Mouse (Mus musculus): Measurements from ENCODE around the gene P2ry4. TPM values are rescaled to one million over a fixed set of nuclear protein-coding genes. Genes with fewer than 3 reads are reported as not detected.

The P2ry4 gene
- polyA plus RNA-seq (2015; fragmentation: Nextera tagmentation; extraction: Ambion mirVana): not detected in 2 replicates

- no peak for ATAC-seq (replicated peaks)
- Histone ChIP-seq H3K27ac (replicated peaks) (no peak within 1 kb of the TSS), H3K36me3 (no peaks in the 10 kb centered on the region), H3K4me1 (no peaks in the 10 kb centered on the region), H3K4me3 (no peak within 1 kb of the TSS), H3K4me2 (replicated peaks) (no peak within 1 kb of the TSS), H3K9ac (replicated peaks) (no peak within 1 kb of the TSS), H3K27me3 (no peaks in the 10 kb centered on the region), H3K9me3 (no peaks in the 10 kb centered on the region)
- 60% methylated on average over 4 of the region's 4 CpGs for WGBS
Observed at GRCm38 (mm10) chrX:100594791-100595190, at the start of gene P2ry4. P2ry4 (minus strand) TSS chrX:100594869.

DNA sequence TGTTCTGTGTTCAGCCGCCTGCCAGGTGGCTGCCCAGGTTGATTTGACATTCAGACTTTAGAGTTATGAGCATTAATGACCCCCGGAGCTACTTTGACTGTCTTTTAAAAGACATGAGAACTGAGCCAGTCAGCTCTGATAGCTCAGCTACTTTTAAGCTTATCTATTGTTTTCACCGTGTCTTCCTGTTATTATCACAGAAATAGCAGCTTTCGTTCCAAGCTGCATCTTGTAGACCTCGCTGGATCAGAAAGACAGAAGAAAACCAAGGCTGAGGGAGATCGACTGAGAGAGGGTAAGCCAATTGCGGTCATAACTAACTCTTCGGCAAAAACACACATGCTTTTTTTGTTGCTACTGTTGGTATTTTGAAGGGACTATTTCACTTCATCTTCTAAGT, 43.8 kb upstream of the P2ry4 start:
- Histone ChIP-seq H3K36me3 (no peaks in the 10 kb centered on the region), H3K4me1 (no peaks in the 10 kb centered on the region), H3K27me3 (no peaks in the 10 kb centered on the region), H3K9me3 (no peaks in the 10 kb centered on the region), H3K27ac (replicated peaks) (no peak overlapping the region), H3K4me3 (no peak overlapping the region), H3K4me2 (replicated peaks) (no peak overlapping the region), H3K9ac (replicated peaks) (no peak overlapping the region)
- no peak for ATAC-seq (replicated peaks)
- WGBS: 90% methylated on average over 8 of the region's 8 CpGs

- 84% methylated on average over 2 of the region's 2 CpGs for WGBS
- no peak overlapping the region for H3K4me2 ChIP-seq (replicated peaks)
- no peak for ATAC-seq (replicated peaks)
Observed at GRCm38 (mm10) chrX:100629076-100629475, 34.4 kb upstream of the P2ry4 start.

DNA sequence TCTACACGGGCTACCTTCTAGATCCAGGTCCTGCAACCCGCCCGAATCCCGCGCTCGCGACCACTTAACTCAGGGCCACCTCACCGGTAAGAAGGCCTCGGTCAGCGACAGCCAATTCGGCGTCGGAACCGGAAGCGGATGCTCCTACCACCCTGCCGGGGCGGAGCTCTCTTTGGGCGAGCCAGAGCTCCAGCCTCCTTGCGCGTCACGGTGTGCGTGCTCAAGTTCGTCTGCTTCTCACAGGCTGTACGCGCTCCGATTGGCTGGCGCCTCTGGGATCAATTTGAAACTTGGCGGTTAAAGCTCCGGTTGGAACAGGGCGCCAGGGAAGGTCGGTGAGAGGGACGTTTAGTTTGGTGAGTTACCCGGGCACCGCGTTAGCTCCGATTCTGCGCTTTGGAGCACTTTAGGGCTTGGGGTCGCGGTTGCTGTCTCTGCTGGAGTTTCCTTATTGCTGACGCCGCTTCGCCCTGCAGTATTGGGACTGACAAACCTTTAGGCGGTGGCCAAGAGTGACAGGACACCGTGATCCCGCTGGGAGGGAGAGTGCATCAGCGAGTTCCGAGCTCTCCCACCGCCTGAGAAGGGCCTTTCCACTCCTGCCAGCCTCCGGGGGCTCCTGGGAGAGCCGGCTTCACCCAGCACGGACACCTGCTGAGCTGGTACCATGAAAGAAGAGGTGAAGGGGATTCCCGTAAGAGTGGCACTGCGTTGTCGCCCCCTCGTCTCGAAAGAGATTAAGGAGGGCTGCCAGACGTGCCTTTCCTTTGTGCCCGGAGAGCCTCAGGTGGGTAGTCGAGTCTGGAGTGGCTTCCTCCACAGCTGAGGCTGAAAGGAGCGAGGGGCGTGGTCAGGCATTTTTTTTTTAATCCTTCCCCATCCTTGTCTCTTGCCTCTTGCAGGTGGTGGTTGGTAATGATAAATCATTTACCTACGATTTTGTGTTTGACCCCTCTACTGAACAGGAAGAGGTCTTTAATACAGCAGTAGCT, 31.4 kb upstream of the P2ry4 start, which contains the start of gene Pdzd11:
Gene Pdzd11, minus strand, starts transcription at position 767 of the 992 bp plus-strand sequence.
- peak within 1 kb of the TSS; percentile 55 for H3K4me3 ChIP-seq
- no peaks in the 10 kb centered on the region for H3K9me3 ChIP-seq
- H3K27me3 ChIP-seq: no peaks in the 10 kb centered on the region
- H3K27ac ChIP-seq (replicated peaks): 0 out of 2 replicates have a peak within 1 kb of the TSS, but pooled peaks have one; percentile 43
- whole genome bisulfite sequencing: 19% methylated on average over 62 of the region's 62 CpGs
- H3K4me2 ChIP-seq (replicated peaks): peak within 1 kb of the TSS; percentile 74
- H3K9ac ChIP-seq (replicated peaks): peak within 1 kb of the TSS; percentile 63
- H3K36me3 ChIP-seq: peaks cover 10% of the 10 kb centered on the region; the same call in 1 of the 2 replicates
- ATAC-seq (replicated peaks): peak; percentile 100
- peaks cover 10% of the 10 kb centered on the region for H3K4me1 ChIP-seq

More at GRCm38 (mm10) chrX:100629076-100629475, 34.4 kb upstream of the P2ry4 start:
- Histone ChIP-seq H3K36me3 (no peaks in the 10 kb centered on the region), H3K9ac (replicated peaks) (no peak overlapping the region), H3K27ac (replicated peaks) (no peak overlapping the region), H3K27me3 (no peaks in the 10 kb centered on the region), H3K9me3 (no peaks in the 10 kb centered on the region), H3K4me1 (peaks cover 10% of the 10 kb centered on the region), H3K4me3 (no peak overlapping the region)

DNA sequence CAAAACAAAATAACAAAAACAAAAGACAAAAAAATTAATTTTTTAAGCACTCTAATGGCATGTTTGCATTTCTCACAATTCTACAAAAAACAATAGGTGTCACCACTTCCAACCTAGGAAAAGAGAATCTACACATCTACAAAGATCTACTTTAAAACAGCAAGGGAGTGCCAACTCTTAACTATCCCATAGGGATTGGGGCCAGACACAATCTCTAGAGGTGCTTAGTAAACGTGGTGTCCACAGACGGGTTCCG, 30.8 kb upstream of the P2ry4 start, which contains the start of gene Kif4:
Gene Kif4, plus strand, starts transcription at position 192 of the 256 bp plus-strand sequence.
- no peak for ATAC-seq (replicated peaks)
- Histone ChIP-seq H3K9ac (replicated peaks) (peak within 1 kb of the TSS; percentile 63), H3K4me2 (replicated peaks) (peak within 1 kb of the TSS; percentile 74), H3K27me3 (no peaks in the 10 kb centered on the region), H3K4me3 (peak within 1 kb of the TSS; percentile 55), H3K27ac (replicated peaks) (0 out of 2 replicates have a peak within 1 kb of the TSS, but pooled peaks have one; percentile 43), H3K4me1 (peaks cover 10% of the 10 kb centered on the region), H3K9me3 (no peaks in the 10 kb centered on the region), H3K36me3 (peaks cover 10% of the 10 kb centered on the region; the same call in 1 of the 2 replicates)
- 18% methylated on average over 3 of the region's 3 CpGs for WGBS

- Histone ChIP-seq H3K9ac (replicated peaks) (peak overlapping the region; percentile 63), H3K36me3 (peaks cover 10% of the 10 kb centered on the region; the same call in 1 of the 2 replicates), H3K27ac (replicated peaks) (no peak overlapping the region), H3K4me3 (peak overlapping the region; percentile 55), H3K4me1 (peaks cover 10% of the 10 kb centered on the region), H3K9me3 (no peaks in the 10 kb centered on the region), H3K27me3 (no peaks in the 10 kb centered on the region), H3K4me2 (replicated peaks) (peak overlapping the region; percentile 74)
- WGBS: 41% methylated on average over 7 of the region's 7 CpGs
- ATAC-seq (replicated peaks): no peak
Observed at GRCm38 (mm10) chrX:100625146-100625545, 30.5 kb upstream of the P2ry4 start.

GRCm38 (mm10) chrX:100624242-100624641, 29.6 kb upstream of the P2ry4 start:
- Histone ChIP-seq H3K27me3 (no peaks in the 10 kb centered on the region), H3K36me3 (peaks cover 10% of the 10 kb centered on the region; the same call in 1 of the 2 replicates), H3K27ac (replicated peaks) (no peak overlapping the region), H3K4me3 (no peak overlapping the region), H3K4me1 (peaks cover 10% of the 10 kb centered on the region), H3K9ac (replicated peaks) (no peak overlapping the region), H3K4me2 (replicated peaks) (no peak overlapping the region), H3K9me3 (no peaks in the 10 kb centered on the region)
- 84% methylated on average over 4 of the region's 4 CpGs for WGBS
- ATAC-seq (replicated peaks): no peak

DNA sequence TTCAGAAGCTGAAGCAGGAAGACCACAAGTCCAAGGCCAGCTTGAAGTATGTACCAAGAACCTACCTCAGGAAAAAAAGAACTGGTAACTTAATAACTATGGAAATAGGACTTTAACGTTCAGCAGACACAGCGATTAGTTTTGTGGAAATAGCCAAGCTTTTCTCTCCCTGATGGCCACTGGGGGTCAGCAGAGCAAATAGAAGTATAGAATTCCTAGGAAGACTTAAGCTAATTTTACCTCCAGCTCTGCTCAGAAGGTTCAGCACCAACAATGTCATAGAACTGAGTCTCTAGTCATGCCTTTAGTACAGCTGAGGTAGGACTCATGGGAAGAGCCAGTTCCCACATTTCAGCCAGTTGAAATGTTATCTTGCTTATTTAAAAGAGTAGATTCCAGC, 26.7 kb upstream of the P2ry4 start:
- Histone ChIP-seq H3K4me1 (peaks cover 6% of the 10 kb centered on the region), H3K4me2 (replicated peaks) (no peak overlapping the region), H3K27me3 (no peaks in the 10 kb centered on the region), H3K9me3 (no peaks in the 10 kb centered on the region), H3K36me3 (peaks cover 10% of the 10 kb centered on the region; the same call in 1 of the 2 replicates), H3K9ac (replicated peaks) (no peak overlapping the region), H3K4me3 (no peak overlapping the region), H3K27ac (replicated peaks) (no peak overlapping the region)
- 65% methylated on average over 2 of the region's 2 CpGs for WGBS
- no peak for ATAC-seq (replicated peaks)

DNA sequence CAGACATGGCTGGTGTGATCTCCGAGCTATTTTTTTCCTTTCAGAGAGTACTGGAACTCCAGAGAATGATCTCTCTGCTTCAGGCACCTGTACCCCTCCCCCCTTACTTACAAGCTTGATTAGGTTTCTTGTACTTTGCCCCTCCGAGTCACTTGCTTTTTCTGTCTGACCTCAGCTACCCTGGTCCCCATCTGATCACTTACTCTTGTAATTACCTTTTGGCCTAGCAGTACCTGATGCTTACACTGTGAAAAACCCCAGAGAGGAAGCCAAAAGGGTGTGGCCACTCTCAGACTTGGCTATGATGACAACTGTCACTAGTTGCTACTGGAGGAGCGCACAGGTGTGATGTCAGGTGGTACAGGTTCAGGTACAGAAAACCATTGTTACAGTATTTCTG, 23.8 kb upstream of the P2ry4 start:
- 63% methylated on average over 3 of the region's 3 CpGs for WGBS
- no peaks in the 10 kb centered on the region for H3K4me1 ChIP-seq
- H3K36me3 ChIP-seq: peaks cover 10% of the 10 kb centered on the region; the same call in 1 of the 2 replicates
- no peaks in the 10 kb centered on the region for H3K27me3 ChIP-seq
- H3K9me3 ChIP-seq: no peaks in the 10 kb centered on the region
- no peak overlapping the region for H3K4me3 ChIP-seq
- no peak overlapping the region for H3K4me2 ChIP-seq (replicated peaks)
- no peak overlapping the region for H3K9ac ChIP-seq (replicated peaks)
- H3K27ac ChIP-seq (replicated peaks): no peak overlapping the region
- ATAC-seq (replicated peaks): no peak

DNA sequence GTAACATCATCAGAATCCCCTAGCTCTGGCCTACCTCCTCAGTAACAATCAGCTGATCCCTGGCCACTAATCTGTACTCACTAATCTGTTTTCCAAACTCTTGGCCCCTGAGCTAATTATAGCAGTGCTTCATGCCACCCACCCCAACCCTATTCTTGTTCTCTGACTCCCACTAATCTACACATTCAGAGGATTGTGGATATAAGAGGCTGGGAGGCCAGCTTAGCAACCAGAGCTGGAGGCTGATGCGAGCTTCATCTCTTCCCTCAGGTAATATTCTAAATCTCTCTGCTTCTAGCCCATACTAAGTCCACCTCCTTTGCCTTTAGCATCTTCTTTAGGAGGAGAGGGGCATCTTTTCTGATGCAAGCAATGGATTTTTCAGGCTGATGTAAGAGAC, 10.6 kb upstream of the P2ry4 start, which contains the start of gene Arr3:
Gene Arr3, plus strand, starts transcription at position 184 of the 400 bp plus-strand sequence.
- Histone ChIP-seq H3K4me3 (no peak within 1 kb of the TSS), H3K4me1 (no peaks in the 10 kb centered on the region), H3K4me2 (replicated peaks) (no peak within 1 kb of the TSS), H3K9ac (replicated peaks) (no peak within 1 kb of the TSS), H3K9me3 (no peaks in the 10 kb centered on the region), H3K36me3 (no peaks in the 10 kb centered on the region), H3K27ac (replicated peaks) (no peak within 1 kb of the TSS), H3K27me3 (no peaks in the 10 kb centered on the region)
- 36% methylated on average over 1 of the region's 1 CpGs for WGBS
- ATAC-seq (replicated peaks): no peak

GRCm38 (mm10) chrX:100599755-100600154, 5.1 kb upstream of the P2ry4 start:
- Histone ChIP-seq H3K27me3 (no peaks in the 10 kb centered on the region), H3K4me1 (no peaks in the 10 kb centered on the region), H3K9me3 (no peaks in the 10 kb centered on the region), H3K4me3 (no peak overlapping the region), H3K36me3 (no peaks in the 10 kb centered on the region), H3K4me2 (replicated peaks) (no peak overlapping the region), H3K27ac (replicated peaks) (no peak overlapping the region), H3K9ac (replicated peaks) (no peak overlapping the region)
- ATAC-seq (replicated peaks): no peak
- WGBS: 70% methylated on average over 4 of the region's 4 CpGs

GRCm38 (mm10) chrX:100597439-100597838, 2.8 kb upstream of the P2ry4 start:
- H3K27me3 ChIP-seq: no peaks in the 10 kb centered on the region
- no peaks in the 10 kb centered on the region for H3K36me3 ChIP-seq
- no peak overlapping the region for H3K9ac ChIP-seq (replicated peaks)
- H3K27ac ChIP-seq (replicated peaks): no peak overlapping the region
- no peaks in the 10 kb centered on the region for H3K4me1 ChIP-seq
- H3K9me3 ChIP-seq: no peaks in the 10 kb centered on the region
- no peak overlapping the region for H3K4me3 ChIP-seq
- no peak overlapping the region for H3K4me2 ChIP-seq (replicated peaks)
- ATAC-seq (replicated peaks): 0 out of 2 replicates have a peak, but pooled peaks have one; percentile 41
- 27% methylated on average over 5 of the region's 5 CpGs for WGBS
